8 mouse cellular contexts compared by ENCODE assay signal in genomic region chr19:5965280-5965679, GRCm38 (mm10). TPM values are rescaled to one million over a fixed set of nuclear protein-coding genes. Genes with fewer than 3 reads are reported as not detected.
A peak's percentile ranks its signal among the peaks of the same experiment; 100 is the strongest.
DNase-seq lines count a peak whose midpoint lies in the region; ATAC-seq lines count a peak whose summit lies in the region.

No protein-coding gene starts in this region.

- peaks cover 20% of the 10 kb centered on the region for H3K36me3 ChIP-seq in forebrain, embryonic 10.5 days (replicated peaks)
- no peaks in the 10 kb centered on the region for H3K36me3 ChIP-seq in forebrain, embryonic 16.5 days (ENCODE audit: control insufficient read depth, insufficient read depth)
- H3K36me3 ChIP-seq in embryonic facial prominence, embryonic 13.5 days = peaks cover 13% of the 10 kb centered on the region; the same call in 1 of the 2 replicates

- H3K9ac ChIP-seq in forebrain, embryonic 16.5 days (replicated peaks; ENCODE audit: low read depth, low read length) = no peak overlapping the region
- 0 out of 2 replicates have a peak overlapping the region, but pooled peaks have one; percentile 89 for H3K9ac ChIP-seq in embryonic facial prominence, embryonic 13.5 days

- 0 out of 2 replicates have a peak overlapping the region, but pooled peaks have one; percentile 92 for H3K27ac ChIP-seq in forebrain, embryonic 10.5 days
- H3K27ac ChIP-seq in forebrain, embryonic 16.5 days (ENCODE audit: low read length) = no peak overlapping the region
- 0 out of 2 replicates have a peak overlapping the region, but pooled peaks have one; percentile 7 for H3K27ac ChIP-seq in embryonic facial prominence, embryonic 13.5 days

- no peaks in the 10 kb centered on the region for H3K27me3 ChIP-seq in forebrain, embryonic 10.5 days (ENCODE audit: poor library complexity, severe bottlenecking)
- no peaks in the 10 kb centered on the region for H3K27me3 ChIP-seq in forebrain, embryonic 16.5 days (replicated peaks; ENCODE audit: control insufficient read depth, insufficient read depth, low read length)
- no peaks in the 10 kb centered on the region for H3K27me3 ChIP-seq in embryonic facial prominence, embryonic 13.5 days

- WGBS in forebrain, embryonic 10.5 days = 13% methylated on average over 4 of the region's 4 CpGs
- WGBS in forebrain, embryonic 16.5 days = 11% methylated on average over 4 of the region's 4 CpGs
- 11% methylated on average over 4 of the region's 4 CpGs for WGBS in embryonic facial prominence, embryonic 13.5 days

- DNase-seq in forebrain, embryonic 10.5 days (ENCODE audit: extremely low spot score, low spot score) = peak; percentile 74
- DNase-seq in adrenal gland, postnatal 14 days = peak; percentile 84
- DNase-seq in heart, postnatal 36 days = peak; percentile 70 to 81
- DNase-seq in layer of hippocampus, postnatal 25 days (ENCODE audit: extremely low spot score in 1 of 2, low spot score in 1 of 2) = peak; percentile 33 to 77
- peak; percentile 73 to 86 for DNase-seq in lung, postnatal 4 days
- DNase-seq in skeletal muscle tissue, adult 2 months (ENCODE audit: low read depth, low spot score) = peak; percentile 71

- intact Hi-C loops in heart, postnatal 36 days (cut with DNase I) = loop anchor here (1.0 to 5.0 kb wide), 4 partner anchors 53 to 367 kb away; partner anchors contain the start of gene Men1

- ATAC-seq in forebrain, embryonic 16.5 days = no peak
- ATAC-seq in embryonic facial prominence, embryonic 13.5 days (ENCODE audit: insufficient number of reproducible peaks, insufficient read depth, low FRiP score, low TSS enrichment, low read depth) = no peak

- no peak overlapping the region for H3K4me2 ChIP-seq in forebrain, embryonic 16.5 days (ENCODE audit: low read length)
- H3K4me2 ChIP-seq in embryonic facial prominence, embryonic 13.5 days = no peak overlapping the region; the same call in 1 of the 2 replicates

- H3K4me3 ChIP-seq in forebrain, embryonic 10.5 days = peak overlapping the region; percentile 82; the same call in 1 of the 2 replicates
- no peak overlapping the region for H3K4me3 ChIP-seq in forebrain, embryonic 16.5 days (replicated peaks; ENCODE audit: low read length)
- no peak overlapping the region for H3K4me3 ChIP-seq in embryonic facial prominence, embryonic 13.5 days

- no peaks in the 10 kb centered on the region for H3K9me3 ChIP-seq in forebrain, embryonic 10.5 days
- no peaks in the 10 kb centered on the region for H3K9me3 ChIP-seq in forebrain, embryonic 16.5 days (ENCODE audit: control insufficient read depth, low read length)
- no peaks in the 10 kb centered on the region for H3K9me3 ChIP-seq in embryonic facial prominence, embryonic 13.5 days

- H3K4me1 ChIP-seq in forebrain, embryonic 10.5 days = peaks cover 37% of the 10 kb centered on the region
- peaks cover 22% of the 10 kb centered on the region for H3K4me1 ChIP-seq in forebrain, embryonic 16.5 days (replicated peaks; ENCODE audit: control insufficient read depth, insufficient read depth, low read length)
- peaks cover 33% of the 10 kb centered on the region for H3K4me1 ChIP-seq in embryonic facial prominence, embryonic 13.5 days

RNA-seq across cellular contexts. Expression of gene Pola2, which starts 1.3 kb away (rescaled TPM):
- 122 and 126 TPM in 2 replicates for polyA plus RNA-seq in forebrain, embryonic 10.5 days (2016; fragmentation: Nextera tagmentation; extraction: Ambion mirVana)
- 31.9 and 34.2 TPM in 2 replicates for polyA plus RNA-seq in forebrain, embryonic 16.5 days (2015; fragmentation: Nextera tagmentation; extraction: Ambion mirVana)
- 24.6 and 28.4 TPM in 2 replicates for total RNA-seq in adrenal gland, postnatal 14 days (2021)
- 74.5 and 79.5 TPM in 2 replicates for polyA plus RNA-seq in embryonic facial prominence, embryonic 13.5 days (2015; fragmentation: Nextera tagmentation; extraction: Ambion mirVana)
- total RNA-seq in heart, postnatal 36 days (2021) = 10 to 100 TPM; 10.6 to 10.9 TPM
- 1 to 10 TPM; 5.4 to 6.5 TPM for total RNA-seq in layer of hippocampus, postnatal 25 days (2021)

RNA-seq across cellular contexts. Expression of gene Slc22a20, which starts 20.7 kb away (rescaled TPM):
- polyA plus RNA-seq in forebrain, embryonic 10.5 days (2016; fragmentation: Nextera tagmentation; extraction: Ambion mirVana) = not detected in 2 replicates
- polyA plus RNA-seq in forebrain, embryonic 16.5 days (2015; fragmentation: Nextera tagmentation; extraction: Ambion mirVana) = not detected in 2 replicates
- not detected in 2 replicates for total RNA-seq in adrenal gland, postnatal 14 days (2021)
- not detected in 2 replicates for polyA plus RNA-seq in embryonic facial prominence, embryonic 13.5 days (2015; fragmentation: Nextera tagmentation; extraction: Ambion mirVana)
- total RNA-seq in heart, postnatal 36 days (2021) = not detected
- not detected for total RNA-seq in layer of hippocampus, postnatal 25 days (2021)

RNA-seq across cellular contexts. Expression of gene Cdc42ep2, which starts 40.7 kb away (rescaled TPM):
- polyA plus RNA-seq in forebrain, embryonic 10.5 days (2016; fragmentation: Nextera tagmentation; extraction: Ambion mirVana) = 1.1 and 1.5 TPM in 2 replicates
- 11.1 and 12.4 TPM in 2 replicates for polyA plus RNA-seq in forebrain, embryonic 16.5 days (2015; fragmentation: Nextera tagmentation; extraction: Ambion mirVana)
- 9.6 and 9.7 TPM in 2 replicates for total RNA-seq in adrenal gland, postnatal 14 days (2021)
- 4.7 TPM in 2 replicates for polyA plus RNA-seq in embryonic facial prominence, embryonic 13.5 days (2015; fragmentation: Nextera tagmentation; extraction: Ambion mirVana)
- total RNA-seq in heart, postnatal 36 days (2021) = 1 to 10 TPM; 9.3 to 9.5 TPM
- total RNA-seq in layer of hippocampus, postnatal 25 days (2021) = 1 to 10 TPM; 6.3 to 6.4 TPM

RNA-seq across cellular contexts. Expression of gene Capn1, which starts 50.4 kb away (rescaled TPM):
- 2.5 and 3.0 TPM in 2 replicates for polyA plus RNA-seq in forebrain, embryonic 10.5 days (2016; fragmentation: Nextera tagmentation; extraction: Ambion mirVana)
- 1.3 and 2.2 TPM in 2 replicates for polyA plus RNA-seq in forebrain, embryonic 16.5 days (2015; fragmentation: Nextera tagmentation; extraction: Ambion mirVana)
- 28.5 and 41.5 TPM in 2 replicates for total RNA-seq in adrenal gland, postnatal 14 days (2021)
- polyA plus RNA-seq in embryonic facial prominence, embryonic 13.5 days (2015; fragmentation: Nextera tagmentation; extraction: Ambion mirVana) = 8.1 and 10.3 TPM in 2 replicates
- total RNA-seq in heart, postnatal 36 days (2021) = 10 to 100 TPM; 34.7 to 35.2 TPM
- total RNA-seq in layer of hippocampus, postnatal 25 days (2021) = 10 to 100 TPM; 20.5 to 21.9 TPM

RNA-seq across cellular contexts. Expression of gene Dpf2, which starts 52.5 kb away (rescaled TPM):
- polyA plus RNA-seq in forebrain, embryonic 10.5 days (2016; fragmentation: Nextera tagmentation; extraction: Ambion mirVana) = 246 and 247 TPM in 2 replicates
- 124 and 126 TPM in 2 replicates for polyA plus RNA-seq in forebrain, embryonic 16.5 days (2015; fragmentation: Nextera tagmentation; extraction: Ambion mirVana)
- 118 and 119 TPM in 2 replicates for total RNA-seq in adrenal gland, postnatal 14 days (2021)
- polyA plus RNA-seq in embryonic facial prominence, embryonic 13.5 days (2015; fragmentation: Nextera tagmentation; extraction: Ambion mirVana) = 164 and 179 TPM in 2 replicates
- 10 to 100 TPM; 75.8 to 96.2 TPM for total RNA-seq in heart, postnatal 36 days (2021)
- total RNA-seq in layer of hippocampus, postnatal 25 days (2021) = 10 to 100 TPM; 82.5 to 95.6 TPM
